Mouse (Mus musculus): Measurements from ENCODE around the gene Dnal1. TPM values are rescaled to one million over a fixed set of nuclear protein-coding genes. Genes with fewer than 3 reads are reported as not detected.

Gene Dnal1
- polyA plus RNA-seq, 1 experiment from 2014 or later = 3.7 TPM

GRCm38 (mm10) chr12:84194400-84195109 lies 80.4 kb downstream of the Dnal1 start:
- WGBS = 4% methylated on average over 13 of the region's 13 CpGs
- no peaks in the 10 kb centered on the region for H3K27me3 ChIP-seq (ENCODE audit: insufficient read depth, poor library complexity, severe bottlenecking)
- peaks cover 88% of the 10 kb centered on the region for H3K4me1 ChIP-seq
- no peak for DNase-seq (ENCODE audit: low spot score)
- H3K4me3 ChIP-seq = peak overlapping the region; percentile 80
- H3K9me3 ChIP-seq = no peaks in the 10 kb centered on the region
- H3K36me3 ChIP-seq = no peaks in the 10 kb centered on the region
- H3K27ac ChIP-seq = peak overlapping the region; percentile 98

GRCm38 (mm10) chr12:84195195-84195594 lies 81.0 kb downstream of the Dnal1 start:
- 53% methylated on average over 6 of the region's 6 CpGs for WGBS
- Histone ChIP-seq H3K27ac (peak overlapping the region; percentile 98; the same call in 1 of the 2 replicates), H3K27me3 (ENCODE audit: insufficient read depth, poor library complexity, severe bottlenecking) (no peaks in the 10 kb centered on the region), H3K9me3 (no peaks in the 10 kb centered on the region), H3K36me3 (no peaks in the 10 kb centered on the region), H3K4me3 (no peak overlapping the region), H3K4me1 (peaks cover 82% of the 10 kb centered on the region)
- DNase-seq (ENCODE audit: low spot score) = no peak

Other genes with a start within 250 kb of the Dnal1 start
- gene Numb, start 192.4 kb upstream of the Dnal1 start, polyA plus RNA-seq (2016; fragmentation: Nextera tagmentation; extraction: Ambion mirVana) = 38.8 and 39.1 TPM in 2 replicates
- 12.3 and 19.4 TPM in 2 replicates for gene Riox1, start 163.8 kb upstream of the Dnal1 start, polyA plus RNA-seq (2016; fragmentation: Nextera tagmentation; extraction: Ambion mirVana)
- gene Heatr4, start 129.5 kb upstream of the Dnal1 start, polyA plus RNA-seq (2016; fragmentation: Nextera tagmentation; extraction: Ambion mirVana) = not detected in 2 replicates
- gene Acot2, start 126.5 kb upstream of the Dnal1 start, polyA plus RNA-seq (2016; fragmentation: Nextera tagmentation; extraction: Ambion mirVana) = 23.1 and 35.2 TPM in 2 replicates
- gene Acot1, start 104.9 kb upstream of the Dnal1 start, polyA plus RNA-seq (2016; fragmentation: Nextera tagmentation; extraction: Ambion mirVana) = 15.3 and 23.3 TPM in 2 replicates
- gene Acot4, start 76.0 kb upstream of the Dnal1 start, polyA plus RNA-seq (2016; fragmentation: Nextera tagmentation; extraction: Ambion mirVana) = 0.37 and 0.72 TPM in 2 replicates
- gene Gm49366, start 75.4 kb upstream of the Dnal1 start, polyA plus RNA-seq (2016; fragmentation: Nextera tagmentation; extraction: Ambion mirVana) = not detected in 2 replicates
- 0.34 and 0.60 TPM in 2 replicates for gene Acot3, start 62.2 kb upstream of the Dnal1 start, polyA plus RNA-seq (2016; fragmentation: Nextera tagmentation; extraction: Ambion mirVana)
- 0.11 TPM in 1 of 2 replicates, not detected in the other for gene Acot5, start 45.0 kb upstream of the Dnal1 start, polyA plus RNA-seq (2016; fragmentation: Nextera tagmentation; extraction: Ambion mirVana)
- gene Acot6, start 13.7 kb upstream of the Dnal1 start, polyA plus RNA-seq (2016; fragmentation: Nextera tagmentation; extraction: Ambion mirVana) = 0.67 and 0.69 TPM in 2 replicates
- gene Pnma1, start 34.1 kb downstream of the Dnal1 start, polyA plus RNA-seq (2016; fragmentation: Nextera tagmentation; extraction: Ambion mirVana) = 0.71 and 1.1 TPM in 2 replicates
- 8.0 and 10.5 TPM in 2 replicates for gene Elmsan1, start 104.5 kb downstream of the Dnal1 start, polyA plus RNA-seq (2016; fragmentation: Nextera tagmentation; extraction: Ambion mirVana)
- 52.7 and 79.6 TPM in 2 replicates for gene Ptgr2, start 170.9 kb downstream of the Dnal1 start, polyA plus RNA-seq (2016; fragmentation: Nextera tagmentation; extraction: Ambion mirVana)
- gene Zfp410, start 202.5 kb downstream of the Dnal1 start, polyA plus RNA-seq (2016; fragmentation: Nextera tagmentation; extraction: Ambion mirVana) = 67.0 and 77.1 TPM in 2 replicates
- 53.7 and 74.2 TPM in 2 replicates for gene Coq6, start 247.3 kb downstream of the Dnal1 start, polyA plus RNA-seq (2016; fragmentation: Nextera tagmentation; extraction: Ambion mirVana)
- gene Fam161b, start 247.5 kb downstream of the Dnal1 start, polyA plus RNA-seq (2016; fragmentation: Nextera tagmentation; extraction: Ambion mirVana) = 4.4 and 4.7 TPM in 2 replicates